Comparison of ENCODE assay signal across 15 mouse cellular contexts in genomic region chr8:125317584-125317991, GRCm38 (mm10).
DNase-seq lines count a peak whose midpoint lies in the region; ATAC-seq lines count a peak whose summit lies in the region.
"Had no signal": no experiment of that assay in that cellular context is flagged by ENCODE, and none has a peak within 500 bp of the region (broad histone marks: within the 10 kb centered on the region; RNA-seq: fewer than 3 reads in every experiment).

No protein-coding gene starts in this region.

- no peak overlapping the region for H3K4me3 ChIP-seq in hindbrain, embryonic 16.5 days (ENCODE audit: low read length)
- no peak overlapping the region for H3K4me3 ChIP-seq in hindbrain, embryonic 13.5 days
- H3K4me3 ChIP-seq in heart, embryonic 10.5 days, result no peak overlapping the region
- H3K4me3 ChIP-seq: heart, embryonic 15.5 days; megakaryocyte, embryonic 14.5 days had no signal

- no peak overlapping the region for H3K9ac ChIP-seq in hindbrain, embryonic 16.5 days (ENCODE audit: low read depth, low read length)
- H3K9ac ChIP-seq in hindbrain, embryonic 13.5 days, result no peak overlapping the region
- H3K9ac ChIP-seq: heart, embryonic 15.5 days; liver, embryonic 14.5 days had no signal

- no peaks in the 10 kb centered on the region; the same call in 1 of the 2 replicates for H3K4me1 ChIP-seq in hindbrain, embryonic 16.5 days (ENCODE audit: control insufficient read depth, insufficient read depth, low read depth, low read length)
- peaks cover 18% of the 10 kb centered on the region for H3K4me1 ChIP-seq in hindbrain, embryonic 13.5 days (replicated peaks)
- H3K4me1 ChIP-seq in heart, embryonic 10.5 days, result peaks cover 41% of the 10 kb centered on the region
- H3K4me1 ChIP-seq: megakaryocyte, embryonic 14.5 days had no signal

- H3K27me3 ChIP-seq in hindbrain, embryonic 16.5 days (replicated peaks; ENCODE audit: control insufficient read depth, insufficient read depth, low read length), result no peaks in the 10 kb centered on the region
- H3K27me3 ChIP-seq in hindbrain, embryonic 13.5 days, result peaks cover 23% of the 10 kb centered on the region
- no peaks in the 10 kb centered on the region for H3K27me3 ChIP-seq in heart, embryonic 10.5 days (ENCODE audit: insufficient read depth, poor library complexity, severe bottlenecking)
- H3K27me3 ChIP-seq: heart, embryonic 15.5 days had no signal

- peak; percentile 98 for DNase-seq in brain, adult 2 months (ENCODE audit: low read depth, low spot score)
- peak; percentile 92 to 96 for DNase-seq in cerebellum, postnatal 25 days
- DNase-seq in heart, embryonic 10.5 days (ENCODE audit: low spot score), result no peak
- DNase-seq in layer of hippocampus, adult 11-12 months (ENCODE audit: low spot score), result no peak
- no peak for DNase-seq in thymus, postnatal 14 days
- no peak for DNase-seq in kidney, adult 8-10 months
- DNase-seq: kidney, postnatal 4 days; thymus, adult 2 months had no signal

- peak; percentile 78 for ATAC-seq in hindbrain, embryonic 16.5 days
- no peak for ATAC-seq in hindbrain, embryonic 13.5 days (ENCODE audit: low FRiP score)
- ATAC-seq: forebrain, embryonic 16.5 days; intestine, postnatal 0 days had no signal

- WGBS in hindbrain, embryonic 16.5 days, result 83% methylated on average over 6 of the region's 6 CpGs
- 97% methylated on average over 6 of the region's 6 CpGs for WGBS in hindbrain, embryonic 13.5 days
- WGBS in heart, embryonic 10.5 days, result 87% methylated on average over 6 of the region's 6 CpGs

- H3K36me3 ChIP-seq in hindbrain, embryonic 16.5 days (ENCODE audit: control insufficient read depth, insufficient read depth, low read length), result no peaks in the 10 kb centered on the region
- H3K36me3 ChIP-seq in hindbrain, embryonic 13.5 days, result no peaks in the 10 kb centered on the region
- no peaks in the 10 kb centered on the region for H3K36me3 ChIP-seq in heart, embryonic 10.5 days
- H3K36me3 ChIP-seq: heart, embryonic 15.5 days had no signal

- H3K9me3 ChIP-seq in hindbrain, embryonic 16.5 days (ENCODE audit: control insufficient read depth, low read length), result no peaks in the 10 kb centered on the region
- no peaks in the 10 kb centered on the region for H3K9me3 ChIP-seq in hindbrain, embryonic 13.5 days
- no peaks in the 10 kb centered on the region for H3K9me3 ChIP-seq in heart, embryonic 10.5 days
- H3K9me3 ChIP-seq: heart, embryonic 15.5 days; megakaryocyte, embryonic 14.5 days had no signal

- H3K4me2 ChIP-seq in hindbrain, embryonic 16.5 days (ENCODE audit: low read length), result no peak overlapping the region
- H3K4me2 ChIP-seq in hindbrain, embryonic 13.5 days, result no peak overlapping the region
- H3K4me2 ChIP-seq: heart, embryonic 15.5 days had no signal

- no peak overlapping the region for H3K27ac ChIP-seq in hindbrain, embryonic 16.5 days (ENCODE audit: low read depth, low read length)
- no peak overlapping the region for H3K27ac ChIP-seq in hindbrain, embryonic 13.5 days
- H3K27ac ChIP-seq in heart, embryonic 10.5 days, result peak overlapping the region; percentile 29; the same call in 1 of the 2 replicates
- H3K27ac ChIP-seq: heart, embryonic 15.5 days; liver, embryonic 14.5 days had no signal

Comparison
In these comparisons a context has a peak if more than half of its experiments do, and no peak if none do; other contexts are left out.
1. DNase-seq: peak in brain, adult 2 months (single experiment) and cerebellum, postnatal 25 days (2 of 2); none in heart, embryonic 10.5 days (single experiment), layer of hippocampus, adult 11-12 months (single experiment), thymus, postnatal 14 days (single experiment) and kidney, adult 8-10 months (0 of 2).